Mouse (Mus musculus): ENCODE measurements around the gene Nid2.

The Nid2 gene

GRCm38 (mm10) chr14:19858808-19859776 lies 108.0 kb downstream of the Nid2 start:
- DNase-seq (ENCODE audit: low spot score): no peak

- DNase-seq (ENCODE audit: low spot score): no peak
Observed at GRCm38 (mm10) chr14:19860281-19860680, 109.2 kb downstream of the Nid2 start.

Measured in ovary, adult 18-20 months (tissue).